Mouse (Mus musculus): ENCODE data around the gene Zc3h12a. TPM values are rescaled to one million over a fixed set of nuclear protein-coding genes. Genes with fewer than 3 reads are reported as not detected.
A peak's percentile ranks its signal among the peaks of the same experiment; 100 is the strongest.

The Zc3h12a gene
- 1.1 TPM in 2 replicates for polyA plus RNA-seq (2014; fragmentation: Nextera tagmentation; extraction: Ambion mirVana)

- under 1% methylated on average over 61 of the region's 62 CpGs for WGBS (ENCODE audit: insufficient replicate concordance)
- H3K27me3 ChIP-seq (ENCODE audit: control insufficient read depth, insufficient read depth, low read length) = no peaks in the 10 kb centered on the region
- peaks cover 36% of the 10 kb centered on the region for H3K4me1 ChIP-seq (ENCODE audit: control insufficient read depth, insufficient read depth, low read length)
- peak; percentile 89 for ATAC-seq (replicated peaks; ENCODE audit: insufficient number of reproducible peaks, low FRiP score, low TSS enrichment)
- H3K4me3 ChIP-seq (ENCODE audit: low read depth, low read length) = peak within 1 kb of the TSS; percentile 80
- no peaks in the 10 kb centered on the region for H3K9me3 ChIP-seq (replicated peaks; ENCODE audit: control insufficient read depth, low read length)
- peak within 1 kb of the TSS; percentile 46; the same call in 1 of the 2 replicates for H3K27ac ChIP-seq (ENCODE audit: low read depth, low read length)
- H3K36me3 ChIP-seq (ENCODE audit: control insufficient read depth, insufficient read depth, low read length) = no peaks in the 10 kb centered on the region
- H3K9ac ChIP-seq (ENCODE audit: low read depth, low read length) = peak within 1 kb of the TSS; percentile 73
- H3K4me2 ChIP-seq = peak within 1 kb of the TSS; percentile 97
Measured at GRCm38 (mm10) chr4:125127305-125128084, at the start of gene Zc3h12a. TSS of gene Zc3h12a (minus strand) at chr4:125127840.

GRCm38 (mm10) chr4:125176639-125177165 lies 49.1 kb upstream of the Zc3h12a start:
- Histone ChIP-seq H3K9me3 (replicated peaks; ENCODE audit: control insufficient read depth, low read length) (no peaks in the 10 kb centered on the region), H3K9ac (ENCODE audit: low read depth, low read length) (no peak overlapping the region), H3K4me2 (no peak overlapping the region), H3K4me3 (ENCODE audit: low read depth, low read length) (no peak overlapping the region), H3K36me3 (ENCODE audit: control insufficient read depth, insufficient read depth, low read length) (no peaks in the 10 kb centered on the region), H3K4me1 (ENCODE audit: control insufficient read depth, insufficient read depth, low read length) (no peaks in the 10 kb centered on the region), H3K27me3 (ENCODE audit: control insufficient read depth, insufficient read depth, low read length) (0 out of 2 replicates have a peak, but pooled peaks cover 3% of the 10 kb centered on the region), H3K27ac (ENCODE audit: low read depth, low read length) (no peak overlapping the region)
- no peak for ATAC-seq (replicated peaks; ENCODE audit: insufficient number of reproducible peaks, low FRiP score, low TSS enrichment)
- WGBS (ENCODE audit: insufficient replicate concordance) = 24% methylated on average over 13 of the region's 13 CpGs

- ATAC-seq (replicated peaks; ENCODE audit: insufficient number of reproducible peaks, low FRiP score, low TSS enrichment) = no peak
- H3K27me3 ChIP-seq (ENCODE audit: control insufficient read depth, insufficient read depth, low read length) = peaks cover 5% of the 10 kb centered on the region; the same call in 1 of the 2 replicates
- H3K36me3 ChIP-seq (ENCODE audit: control insufficient read depth, insufficient read depth, low read length) = no peaks in the 10 kb centered on the region
- no peaks in the 10 kb centered on the region for H3K4me1 ChIP-seq (ENCODE audit: control insufficient read depth, insufficient read depth, low read length)
- no peak overlapping the region for H3K4me2 ChIP-seq
- no peak overlapping the region for H3K9ac ChIP-seq (ENCODE audit: low read depth, low read length)
- H3K4me3 ChIP-seq (ENCODE audit: low read depth, low read length) = no peak overlapping the region
- no peaks in the 10 kb centered on the region for H3K9me3 ChIP-seq (replicated peaks; ENCODE audit: control insufficient read depth, low read length)
- H3K27ac ChIP-seq (ENCODE audit: low read depth, low read length) = no peak overlapping the region
- 81% methylated on average over 5 of the region's 5 CpGs for WGBS (ENCODE audit: insufficient replicate concordance)
Measured at GRCm38 (mm10) chr4:125176190-125176589, 48.5 kb upstream of the Zc3h12a start.

GRCm38 (mm10) chr4:125175591-125175990 lies 48.0 kb upstream of the Zc3h12a start:
- no peak overlapping the region for H3K4me2 ChIP-seq
- no peaks in the 10 kb centered on the region for H3K4me1 ChIP-seq (ENCODE audit: control insufficient read depth, insufficient read depth, low read length)
- H3K27ac ChIP-seq (ENCODE audit: low read depth, low read length) = no peak overlapping the region
- 80% methylated on average over 2 of the region's 2 CpGs for WGBS (ENCODE audit: insufficient replicate concordance)
- H3K36me3 ChIP-seq (ENCODE audit: control insufficient read depth, insufficient read depth, low read length) = no peaks in the 10 kb centered on the region
- no peaks in the 10 kb centered on the region for H3K9me3 ChIP-seq (replicated peaks; ENCODE audit: control insufficient read depth, low read length)
- no peak for ATAC-seq (replicated peaks; ENCODE audit: insufficient number of reproducible peaks, low FRiP score, low TSS enrichment)
- no peak overlapping the region for H3K4me3 ChIP-seq (ENCODE audit: low read depth, low read length)
- no peak overlapping the region for H3K9ac ChIP-seq (ENCODE audit: low read depth, low read length)
- H3K27me3 ChIP-seq (ENCODE audit: control insufficient read depth, insufficient read depth, low read length) = peaks cover 5% of the 10 kb centered on the region; the same call in 1 of the 2 replicates

- Histone ChIP-seq H3K4me2 (no peak overlapping the region), H3K4me3 (ENCODE audit: low read depth, low read length) (no peak overlapping the region), H3K27me3 (ENCODE audit: control insufficient read depth, insufficient read depth, low read length) (peaks cover 5% of the 10 kb centered on the region; the same call in 1 of the 2 replicates), H3K4me1 (ENCODE audit: control insufficient read depth, insufficient read depth, low read length) (no peaks in the 10 kb centered on the region), H3K36me3 (ENCODE audit: control insufficient read depth, insufficient read depth, low read length) (no peaks in the 10 kb centered on the region), H3K9ac (ENCODE audit: low read depth, low read length) (no peak overlapping the region), H3K27ac (ENCODE audit: low read depth, low read length) (no peak overlapping the region), H3K9me3 (replicated peaks; ENCODE audit: control insufficient read depth, low read length) (no peaks in the 10 kb centered on the region)
- 76% methylated on average over 5 of the region's 5 CpGs for WGBS (ENCODE audit: insufficient replicate concordance)
- no peak for ATAC-seq (replicated peaks; ENCODE audit: insufficient number of reproducible peaks, low FRiP score, low TSS enrichment)
Measured at GRCm38 (mm10) chr4:125174516-125175185, 47.0 kb upstream of the Zc3h12a start.

GRCm38 (mm10) chr4:125173150-125173549 lies 45.5 kb upstream of the Zc3h12a start:
- Histone ChIP-seq H3K4me1 (ENCODE audit: control insufficient read depth, insufficient read depth, low read length) (no peaks in the 10 kb centered on the region), H3K27me3 (ENCODE audit: control insufficient read depth, insufficient read depth, low read length) (peaks cover 5% of the 10 kb centered on the region; the same call in 1 of the 2 replicates), H3K4me2 (no peak overlapping the region), H3K9ac (ENCODE audit: low read depth, low read length) (no peak overlapping the region), H3K27ac (ENCODE audit: low read depth, low read length) (no peak overlapping the region), H3K4me3 (ENCODE audit: low read depth, low read length) (no peak overlapping the region), H3K9me3 (replicated peaks; ENCODE audit: control insufficient read depth, low read length) (no peaks in the 10 kb centered on the region), H3K36me3 (ENCODE audit: control insufficient read depth, insufficient read depth, low read length) (no peaks in the 10 kb centered on the region)
- WGBS (ENCODE audit: insufficient replicate concordance) = 83% methylated on average over 5 of the region's 5 CpGs
- ATAC-seq (replicated peaks; ENCODE audit: insufficient number of reproducible peaks, low FRiP score, low TSS enrichment) = no peak

- ATAC-seq (replicated peaks; ENCODE audit: insufficient number of reproducible peaks, low FRiP score, low TSS enrichment) = no peak
- Histone ChIP-seq H3K9ac (ENCODE audit: low read depth, low read length) (no peak overlapping the region), H3K4me3 (ENCODE audit: low read depth, low read length) (no peak overlapping the region), H3K27ac (ENCODE audit: low read depth, low read length) (no peak overlapping the region), H3K9me3 (replicated peaks; ENCODE audit: control insufficient read depth, low read length) (no peaks in the 10 kb centered on the region), H3K27me3 (ENCODE audit: control insufficient read depth, insufficient read depth, low read length) (peaks cover 5% of the 10 kb centered on the region; the same call in 1 of the 2 replicates), H3K36me3 (ENCODE audit: control insufficient read depth, insufficient read depth, low read length) (no peaks in the 10 kb centered on the region), H3K4me1 (ENCODE audit: control insufficient read depth, insufficient read depth, low read length) (no peaks in the 10 kb centered on the region), H3K4me2 (no peak overlapping the region)
- 84% methylated on average over 13 of the region's 13 CpGs for WGBS (ENCODE audit: insufficient replicate concordance)
Measured at GRCm38 (mm10) chr4:125172736-125173135, 45.1 kb upstream of the Zc3h12a start.

GRCm38 (mm10) chr4:125167723-125168122 lies 40.1 kb upstream of the Zc3h12a start:
- WGBS (ENCODE audit: insufficient replicate concordance) = 39% methylated on average over 1 of the region's 1 CpGs
- Histone ChIP-seq H3K9ac (ENCODE audit: low read depth, low read length) (no peak overlapping the region), H3K36me3 (ENCODE audit: control insufficient read depth, insufficient read depth, low read length) (no peaks in the 10 kb centered on the region), H3K9me3 (replicated peaks; ENCODE audit: control insufficient read depth, low read length) (no peaks in the 10 kb centered on the region), H3K4me3 (ENCODE audit: low read depth, low read length) (no peak overlapping the region), H3K4me1 (ENCODE audit: control insufficient read depth, insufficient read depth, low read length) (no peaks in the 10 kb centered on the region), H3K27me3 (ENCODE audit: control insufficient read depth, insufficient read depth, low read length) (peaks cover 4% of the 10 kb centered on the region; the same call in 1 of the 2 replicates), H3K4me2 (no peak overlapping the region), H3K27ac (ENCODE audit: low read depth, low read length) (no peak overlapping the region)
- ATAC-seq (replicated peaks; ENCODE audit: insufficient number of reproducible peaks, low FRiP score, low TSS enrichment) = no peak

Data from heart, embryonic 11.5 days (tissue).